In genomic region chr9:37145616-37146352, GRCm38 (mm10) we compare ENCODE assay signal across 8 mouse cellular contexts. TPM values are rescaled to one million over a fixed set of nuclear protein-coding genes. Genes with fewer than 3 reads are reported as not detected.
A peak's percentile ranks its signal among the peaks of the same experiment; 100 is the strongest.
DNase-seq lines count a peak whose midpoint lies in the region; ATAC-seq and TF ChIP-seq lines count a peak whose summit lies in the region.

No protein-coding gene starts in this region.

- H3K9ac ChIP-seq in heart, embryonic 14.5 days (ENCODE audit: low read length) = peak overlapping the region; percentile 87
- peak overlapping the region; percentile 88 for H3K9ac ChIP-seq in stomach, embryonic 16.5 days (ENCODE audit: low read length)

- H3K4me2 ChIP-seq in heart, embryonic 14.5 days (ENCODE audit: low read length) = peak overlapping the region; percentile 98
- peak overlapping the region; percentile 83 for H3K4me2 ChIP-seq in stomach, embryonic 16.5 days (ENCODE audit: low read depth, low read length)

- DNase-seq in CD4-positive, CD25-positive, alpha-beta regulatory T cell, adult 2 months (ENCODE audit: low read depth, low spot score) = peak; percentile 3
- peak; percentile 64 to 67 for DNase-seq in cerebellum, postnatal 25 days
- peak; percentile 33 to 44 for DNase-seq in layer of hippocampus, postnatal 25 days (ENCODE audit: extremely low spot score in 1 of 2, low spot score in 1 of 2)
- DNase-seq in midbrain, embryonic 10.5 days (ENCODE audit: low spot score) = peak; percentile 74

- H3K4me3 ChIP-seq in E14TG2a.4 (replicated peaks; ENCODE audit: low read length) = peak overlapping the region; percentile 82
- H3K4me3 ChIP-seq in heart, embryonic 14.5 days (ENCODE audit: control insufficient read depth in 1 of 2, insufficient read depth in 1 of 2, low read depth in 1 of 2, low read length in 2 of 2) = peak overlapping the region; percentile 70 to 83
- H3K4me3 ChIP-seq in midbrain, embryonic 10.5 days = peak overlapping the region; percentile 95
- H3K4me3 ChIP-seq in stomach, embryonic 16.5 days (replicated peaks; ENCODE audit: low read length) = peak overlapping the region; percentile 73

- H3K27me3 ChIP-seq in E14TG2a.4 (ENCODE audit: insufficient read depth, low read length) = peaks cover 70% of the 10 kb centered on the region
- H3K27me3 ChIP-seq in heart, embryonic 14.5 days (ENCODE audit: control insufficient read depth, insufficient read depth, low read length) = 0 out of 2 replicates have a peak, but pooled peaks cover 4% of the 10 kb centered on the region
- H3K27me3 ChIP-seq in midbrain, embryonic 10.5 days (ENCODE audit: low read depth, poor library complexity, severe bottlenecking) = peaks cover 12% of the 10 kb centered on the region
- H3K27me3 ChIP-seq in stomach, embryonic 16.5 days (ENCODE audit: control insufficient read depth, insufficient read depth, low read length) = 0 out of 2 replicates have a peak, but pooled peaks cover 2% of the 10 kb centered on the region

- peaks cover 41% of the 10 kb centered on the region for H3K4me1 ChIP-seq in E14TG2a.4 (replicated peaks; ENCODE audit: low read depth, low read length)
- peaks cover 15 to 28% of the 10 kb centered on the region in 2 experiments for H3K4me1 ChIP-seq in heart, embryonic 14.5 days (ENCODE audit: control insufficient read depth in 2 of 2, insufficient read depth in 2 of 2, low read length in 2 of 2)
- H3K4me1 ChIP-seq in midbrain, embryonic 10.5 days = peaks cover 58% of the 10 kb centered on the region
- 0 out of 2 replicates have a peak, but pooled peaks cover 6% of the 10 kb centered on the region for H3K4me1 ChIP-seq in stomach, embryonic 16.5 days (ENCODE audit: control insufficient read depth, insufficient read depth, low read length)

- no peaks in the 10 kb centered on the region for H3K36me3 ChIP-seq in E14TG2a.4 (ENCODE audit: insufficient read depth, low read length)
- H3K36me3 ChIP-seq in heart, embryonic 14.5 days (ENCODE audit: control insufficient read depth, insufficient read depth, low read length) = no peaks in the 10 kb centered on the region
- no peaks in the 10 kb centered on the region for H3K36me3 ChIP-seq in midbrain, embryonic 10.5 days
- H3K36me3 ChIP-seq in stomach, embryonic 16.5 days (ENCODE audit: control insufficient read depth, insufficient read depth, low read length) = no peaks in the 10 kb centered on the region

- under 1% methylated on average over 43 of the region's 43 CpGs for WGBS in heart, embryonic 14.5 days
- under 1% methylated on average over 43 of the region's 43 CpGs for WGBS in midbrain, embryonic 10.5 days
- 1% methylated on average over 43 of the region's 43 CpGs for WGBS in stomach, embryonic 16.5 days

- peak overlapping the region; percentile 89 to 93 for H3K27ac ChIP-seq in heart, embryonic 14.5 days (replicated peaks in 1 of 2; ENCODE audit: control insufficient read depth in 1 of 2, insufficient read depth in 1 of 2, low read depth in 2 of 2, low read length in 2 of 2)
- peak overlapping the region; percentile 100 for H3K27ac ChIP-seq in midbrain, embryonic 10.5 days (replicated peaks)
- H3K27ac ChIP-seq in stomach, embryonic 16.5 days (ENCODE audit: low read length) = peak overlapping the region; percentile 97

- TF ChIP-seq CTCF in E14TG2a.4 (conservative IDR thresholded peaks at IDR 0.05; ENCODE audit: low read length) = no peak

- no peaks in the 10 kb centered on the region for H3K9me3 ChIP-seq in E14TG2a.4 (ENCODE audit: low read length)
- H3K9me3 ChIP-seq in heart, embryonic 14.5 days (ENCODE audit: control insufficient read depth, low read length) = no peaks in the 10 kb centered on the region
- no peaks in the 10 kb centered on the region for H3K9me3 ChIP-seq in midbrain, embryonic 10.5 days (replicated peaks)
- no peaks in the 10 kb centered on the region for H3K9me3 ChIP-seq in stomach, embryonic 16.5 days (replicated peaks; ENCODE audit: control insufficient read depth, low read length)

- no peak for ATAC-seq in CD4-positive, CD25-positive, alpha-beta regulatory T cell, adult 4 months
- ATAC-seq in heart, embryonic 14.5 days (ENCODE audit: insufficient number of reproducible peaks, insufficient read depth, low FRiP score, low read depth) = no peak
- no peak for ATAC-seq in stomach, embryonic 16.5 days (ENCODE audit: insufficient read depth, low FRiP score)

RNA-seq across cellular contexts. Expression of gene Pknox2, which starts 1.4 kb away (rescaled TPM):
- polyA plus RNA-seq in CD4-positive, CD25-positive, alpha-beta regulatory T cell, adult 4 months (2017; shearing (Covaris generic)) = not detected
- polyA plus RNA-seq in heart, embryonic 14.5 days (2014; fragmentation: Nextera tagmentation; extraction: Ambion mirVana) = 2.4 and 3.6 TPM in 2 replicates
- 10 to 100 TPM; 29.3 to 41.2 TPM for total RNA-seq in layer of hippocampus, postnatal 25 days (2021)
- 41.5 and 45.0 TPM in 2 replicates for polyA plus RNA-seq in midbrain, embryonic 10.5 days (2016; fragmentation: Nextera tagmentation; extraction: Ambion mirVana)
- 10.2 and 10.5 TPM in 2 replicates for polyA plus RNA-seq in stomach, embryonic 16.5 days (2015; fragmentation: Nextera tagmentation; extraction: Ambion mirVana)

Comparison
In these comparisons a context has a peak if more than half of its experiments do, and no peak if none do; other contexts are left out.
1. DNase-seq: peak in every context shown above with its lines; median percentile 74 in midbrain, embryonic 10.5 days; 66 in cerebellum, postnatal 25 days; 38 in layer of hippocampus, postnatal 25 days; 3 in CD4-positive, CD25-positive, alpha-beta regulatory T cell, adult 2 months.